Mouse (Mus musculus) stomach, embryonic 15.5 days (tissue): ENCODE measurements around the gene Pop5. TPM values are rescaled to one million over a fixed set of nuclear protein-coding genes. Genes with fewer than 3 reads are reported as not detected.

Experiments used
- ATAC-seq: fragments of 200-750 bp; cut with Nextera tagmentation; 2 replicates; pipeline ENCODE4 v1.8.0; 2017; ENCODE audit warnings: low read depth, moderate number of reproducible peaks, moderate TSS enrichment; ENCODE audit not compliant: insufficient read depth, low FRiP score
- H3K27ac ChIP-seq: fragments of 300-500 bp; sonication (generic); 2 replicates; pipeline ENCODE4 v1.5.1; 2015; ENCODE audit warnings: mild to moderate bottlenecking, inconsistent platforms
- H3K27me3 ChIP-seq: fragments of 300-500 bp; sonication (generic); replicated peaks from 2 replicates; pipeline ENCODE4 v1.6.1; 2015; ENCODE audit warnings: inconsistent platforms
- H3K36me3 ChIP-seq: fragments of 300-500 bp; sonication (generic); 2 replicates; pipeline ENCODE4 v1.6.1; 2015; ENCODE audit warnings: inconsistent platforms
- H3K4me1 ChIP-seq: fragments of 300-500 bp; sonication (generic); 2 replicates; pipeline ENCODE4 v1.6.1; 2015; ENCODE audit warnings: inconsistent platforms
- H3K4me2 ChIP-seq: fragments of 300-500 bp; sonication (generic); 2 replicates; pipeline ENCODE4 v1.6.1; 2015; ENCODE audit warnings: mild to moderate bottlenecking, inconsistent platforms
- H3K4me3 ChIP-seq: fragments of 300-500 bp; sonication (generic); replicated peaks from 2 replicates; pipeline ENCODE4 v1.5.1; 2015; ENCODE audit warnings: inconsistent platforms
- H3K9ac ChIP-seq: fragments of 300-500 bp; sonication (generic); 2 replicates; pipeline ENCODE4 v1.6.1; 2015; ENCODE audit warnings: inconsistent platforms
- H3K9me3 ChIP-seq: fragments of 300-500 bp; sonication (generic); 2 replicates; pipeline ENCODE4 v1.6.1; 2016; ENCODE audit warnings: inconsistent platforms
- WGBS: fragments of 180-500 bp; shearing (Covaris S2); methylation state at CpG from one replicate; pipeline ENCODE4 v1.1.7; 2015; 5-methylcytosine and 5-hydroxymethylcytosine counted together
- polyA plus RNA-seq: library from polyadenylated mRNA; unstranded; fragments of >200 nt; fragmentation: Nextera tagmentation; extraction: Ambion mirVana; gene quantifications from 2 replicates; pipeline ENCODE4 v1.2.1, GENCODE M21; 2015

Gene Pop5
- polyA plus RNA-seq, 1 experiment from 2014 or later = 116 TPM

DNA sequence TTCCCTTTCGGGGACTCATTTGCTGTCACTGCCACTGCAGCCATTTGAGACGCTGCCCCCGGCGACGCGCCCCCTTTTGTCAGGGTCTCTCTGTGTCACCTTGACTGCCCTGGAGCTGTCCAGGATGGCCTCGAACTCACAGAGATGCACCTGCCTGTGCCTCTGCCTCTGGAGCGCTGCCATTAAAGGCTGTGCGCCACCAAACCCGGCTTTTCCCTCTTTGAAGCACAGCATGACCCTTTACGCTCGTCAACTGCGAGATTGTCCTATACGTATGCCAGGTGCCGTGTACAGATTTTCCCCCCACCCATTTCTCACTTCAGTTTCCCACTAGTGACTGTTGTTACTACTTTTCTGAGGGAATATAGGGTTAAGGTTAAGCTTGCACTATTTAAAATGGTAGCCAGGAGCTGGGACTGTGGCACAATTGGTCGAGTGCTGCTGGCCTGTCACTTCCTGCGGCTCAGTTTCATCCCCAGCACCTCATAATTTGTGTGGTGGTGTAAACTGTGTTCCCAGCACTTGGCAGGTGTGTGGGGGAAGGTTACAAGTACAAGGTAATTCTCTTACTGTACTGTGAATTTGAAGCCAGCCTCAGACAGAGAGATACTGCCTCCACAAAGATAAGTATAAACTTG is 44.5 kb downstream of the Pop5 start:
- Histone ChIP-seq H3K36me3 (peaks cover 13% of the 10 kb centered on the region), H3K9me3 (no peaks in the 10 kb centered on the region), H3K4me3 (peak overlapping the region; percentile 92), H3K4me1 (peaks cover 4% of the 10 kb centered on the region), H3K27me3 (no peaks in the 10 kb centered on the region), H3K4me2 (peak overlapping the region; percentile 87), H3K27ac (peak overlapping the region; percentile 60; the same call in 1 of the 2 replicates), H3K9ac (peak overlapping the region; percentile 83)
- no peak for ATAC-seq
- WGBS = 5% methylated on average over 17 of the region's 17 CpGs

DNA sequence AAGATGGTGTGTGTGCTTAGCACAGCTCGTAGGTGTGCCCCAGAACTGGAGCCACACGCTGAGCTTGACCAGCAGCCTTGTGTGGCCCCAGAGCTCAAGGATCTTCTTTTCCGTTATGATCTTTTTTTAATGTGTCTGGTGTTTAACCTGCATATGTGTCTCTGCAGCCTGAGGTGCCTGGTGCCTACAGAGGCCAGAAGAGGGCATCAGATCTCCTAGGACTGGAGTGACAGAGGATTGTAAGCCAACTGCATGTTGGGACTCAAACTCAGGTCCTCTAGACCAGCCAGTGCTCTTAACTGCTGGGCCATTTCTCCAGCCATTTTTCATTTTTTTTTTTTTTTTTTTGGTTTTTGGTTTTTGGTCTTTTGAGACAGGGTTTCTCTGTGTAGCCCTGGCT is 49.1 kb downstream of the Pop5 start:
- Histone ChIP-seq H3K4me2 (no peak overlapping the region), H3K9ac (no peak overlapping the region), H3K4me3 (no peak overlapping the region), H3K36me3 (peaks cover 18% of the 10 kb centered on the region), H3K9me3 (no peaks in the 10 kb centered on the region), H3K27me3 (no peaks in the 10 kb centered on the region), H3K27ac (no peak overlapping the region), H3K4me1 (peaks cover 4% of the 10 kb centered on the region)
- no peak for ATAC-seq
- 85% methylated on average over 3 of the region's 3 CpGs for WGBS

- WGBS = 88% methylated on average over 8 of the region's 8 CpGs
- no peak for ATAC-seq
- Histone ChIP-seq H3K9ac (no peak overlapping the region), H3K36me3 (peaks cover 29% of the 10 kb centered on the region), H3K9me3 (no peaks in the 10 kb centered on the region), H3K27me3 (no peaks in the 10 kb centered on the region), H3K27ac (no peak overlapping the region), H3K4me1 (peaks cover 21% of the 10 kb centered on the region), H3K4me2 (no peak overlapping the region), H3K4me3 (no peak overlapping the region)
These were observed 58.5 kb downstream of the Pop5 start for GRCm38 (mm10) chr5:115294173-115294572.

Other genes with a start within 250 kb of the Pop5 start
- 31.5 and 34.2 TPM in 2 replicates for gene Sppl3, start 224.7 kb upstream of the Pop5 start, polyA plus RNA-seq
- gene Gm10401, start 137.5 kb upstream of the Pop5 start, polyA plus RNA-seq = 27.1 and 31.2 TPM in 2 replicates
- gene Acads, start 116.5 kb upstream of the Pop5 start, polyA plus RNA-seq = 64.1 and 71.1 TPM in 2 replicates
- gene Unc119b, start 100.9 kb upstream of the Pop5 start, polyA plus RNA-seq = 26.6 and 29.7 TPM in 2 replicates
- 89.3 and 101 TPM in 2 replicates for gene Mlec, start 77.7 kb upstream of the Pop5 start, polyA plus RNA-seq
- 1.5 and 1.6 TPM in 2 replicates for gene Cabp1, start 41.5 kb upstream of the Pop5 start, polyA plus RNA-seq
- gene Rnf10, start 37.1 kb downstream of the Pop5 start, polyA plus RNA-seq = 138 and 139 TPM in 2 replicates
- gene Coq5, start 43.8 kb downstream of the Pop5 start, polyA plus RNA-seq = 46.5 and 47.9 TPM in 2 replicates
- gene Dynll1, start 65.2 kb downstream of the Pop5 start, polyA plus RNA-seq = 1,324 and 1,567 TPM in 2 replicates
- 233 and 262 TPM in 2 replicates for gene Srsf9, start 91.3 kb downstream of the Pop5 start, polyA plus RNA-seq
- 23.0 and 26.6 TPM in 2 replicates for gene Gatc, start 105.3 kb downstream of the Pop5 start, polyA plus RNA-seq
- 52.0 and 58.1 TPM in 2 replicates for gene Triap1, start 105.4 kb downstream of the Pop5 start, polyA plus RNA-seq
- gene Cox6a1, start 113.1 kb downstream of the Pop5 start, polyA plus RNA-seq = 1,002 and 1,095 TPM in 2 replicates
- 8.0 and 8.3 TPM in 2 replicates for gene Msi1, start 193.8 kb downstream of the Pop5 start, polyA plus RNA-seq
- gene Pla2g1b, start 230.4 kb downstream of the Pop5 start, polyA plus RNA-seq = 12.0 and 15.4 TPM in 2 replicates
- gene Sirt4, start 248.9 kb downstream of the Pop5 start, polyA plus RNA-seq = 21.7 and 26.6 TPM in 2 replicates